Mouse (Mus musculus) heart, adult 18-20 months (tissue): ENCODE data around the gene Agpat1. TPM values are rescaled to one million over a fixed set of nuclear protein-coding genes. Genes with fewer than 3 reads are reported as not detected.

Experiments used
- DNase-seq, 2 experiments: peaks; one replicate each; pipeline ENCODE4 v3.0.0; 2021 to 2022; ENCODE audit warnings: mixed read lengths in 1 of 2
- total RNA-seq, 2 experiments: library from RNA; stranded (reverse); gene quantifications; 2 replicates each; pipeline ENCODE4 v1.2.3; 2021

The Agpat1 gene
- total RNA-seq, 2 experiments from 2014 or later: 67.9 to 72.4 TPM

DNA sequence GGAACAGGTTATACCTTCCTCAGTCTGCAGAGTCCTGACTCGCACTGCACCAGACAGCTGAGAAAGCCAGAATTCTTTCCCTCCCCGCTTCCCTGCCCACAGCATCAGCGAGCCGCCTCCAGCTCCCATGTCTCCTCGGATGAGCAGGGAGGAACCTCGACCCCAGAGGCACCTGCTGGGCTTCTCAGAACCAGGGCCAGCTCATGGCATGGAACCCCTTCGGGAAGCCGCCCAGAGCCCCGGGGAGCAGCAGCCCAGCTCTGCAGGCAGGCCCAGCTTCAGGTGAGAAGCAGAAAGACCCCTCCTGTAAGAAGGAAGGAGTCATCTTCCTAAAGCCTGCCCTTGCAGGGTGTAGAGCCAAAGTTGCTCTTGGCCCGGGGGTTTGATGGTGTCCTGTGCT is 48.5 kb downstream of the Agpat1 start:
- DNase-seq: no peak

- DNase-seq: no peak
These were observed 48.9 kb downstream of the Agpat1 start for GRCm38 (mm10) chr17:34652985-34653384.

- peak; percentile 69 to 89 for DNase-seq
These were observed 49.8 kb downstream of the Agpat1 start for GRCm38 (mm10) chr17:34653746-34654285.

DNA sequence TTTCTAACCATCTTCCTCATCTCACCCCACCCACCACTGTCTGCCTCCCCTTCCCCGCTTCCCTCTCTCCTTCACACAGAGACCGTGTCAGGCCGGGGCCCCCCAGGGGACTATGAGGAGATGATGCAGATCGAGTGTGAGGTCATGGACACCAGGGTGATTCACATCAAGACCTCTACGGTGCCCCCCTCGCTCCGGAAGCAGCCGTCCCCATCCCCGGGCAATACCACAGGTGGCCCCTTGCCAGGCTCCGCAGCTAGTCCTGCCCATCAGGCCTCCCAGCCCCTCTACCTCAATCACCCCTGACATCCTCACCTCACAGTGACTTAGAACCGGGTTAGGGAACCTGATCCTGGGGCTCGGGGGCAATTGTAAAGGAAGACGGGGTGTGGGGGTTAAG is 50.3 kb downstream of the Agpat1 start:
- no peak for DNase-seq

- no peak for DNase-seq
These were observed 51.1 kb downstream of the Agpat1 start for GRCm38 (mm10) chr17:34655160-34655559.

DNA sequence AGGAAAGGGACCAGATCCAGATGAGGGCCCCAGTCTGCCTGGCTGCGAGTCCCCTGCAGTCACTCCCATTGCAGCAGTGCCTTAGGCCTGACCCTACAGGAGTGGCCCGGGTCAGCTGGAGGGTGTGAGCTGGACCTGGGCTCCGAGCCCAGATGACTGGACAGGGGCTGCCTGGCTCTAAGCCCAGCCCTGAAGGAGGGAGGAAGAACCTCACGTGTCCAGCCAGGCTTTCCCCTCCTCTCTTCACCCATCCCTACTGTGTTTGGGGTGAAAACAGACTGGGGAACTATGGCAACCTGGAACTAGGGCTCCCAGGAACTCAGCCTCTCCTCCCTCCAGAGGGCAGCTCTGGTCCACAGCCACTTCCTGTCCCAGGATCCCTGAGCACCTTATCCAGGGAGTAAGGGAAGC is 51.5 kb downstream of the Agpat1 start:
- peak; percentile 93 to 97 for DNase-seq

- DNase-seq: peak; percentile 57 to 73
These were observed 52.6 kb downstream of the Agpat1 start for GRCm38 (mm10) chr17:34656666-34657065.

- DNase-seq: peak in 1 of 2 experiments; percentile 51
These were observed 53.2 kb downstream of the Agpat1 start for GRCm38 (mm10) chr17:34657271-34657670.

GRCm38 (mm10) chr17:34658145-34658544 is 54.1 kb downstream of the Agpat1 start:
- no peak for DNase-seq

DNA sequence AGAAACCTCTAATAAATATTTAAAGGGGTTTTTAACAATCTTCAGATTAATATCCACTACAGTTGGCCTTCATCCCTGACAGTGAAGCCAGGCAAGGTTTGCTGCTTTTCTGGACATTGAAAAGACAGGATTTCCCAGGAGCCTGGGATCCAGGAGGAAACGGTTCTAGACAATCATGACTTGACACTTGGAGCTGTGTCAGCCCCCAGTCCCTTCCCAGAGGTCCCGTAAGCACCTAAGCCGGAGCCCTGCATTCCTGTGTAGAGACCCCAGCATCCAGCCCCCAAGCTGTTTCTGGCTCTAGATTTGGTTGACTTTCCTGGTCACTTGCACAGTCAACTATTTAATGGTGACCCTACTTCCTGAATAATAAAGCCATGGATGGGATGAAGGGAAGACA is 54.5 kb downstream of the Agpat1 start:
- no peak for DNase-seq

DNA sequence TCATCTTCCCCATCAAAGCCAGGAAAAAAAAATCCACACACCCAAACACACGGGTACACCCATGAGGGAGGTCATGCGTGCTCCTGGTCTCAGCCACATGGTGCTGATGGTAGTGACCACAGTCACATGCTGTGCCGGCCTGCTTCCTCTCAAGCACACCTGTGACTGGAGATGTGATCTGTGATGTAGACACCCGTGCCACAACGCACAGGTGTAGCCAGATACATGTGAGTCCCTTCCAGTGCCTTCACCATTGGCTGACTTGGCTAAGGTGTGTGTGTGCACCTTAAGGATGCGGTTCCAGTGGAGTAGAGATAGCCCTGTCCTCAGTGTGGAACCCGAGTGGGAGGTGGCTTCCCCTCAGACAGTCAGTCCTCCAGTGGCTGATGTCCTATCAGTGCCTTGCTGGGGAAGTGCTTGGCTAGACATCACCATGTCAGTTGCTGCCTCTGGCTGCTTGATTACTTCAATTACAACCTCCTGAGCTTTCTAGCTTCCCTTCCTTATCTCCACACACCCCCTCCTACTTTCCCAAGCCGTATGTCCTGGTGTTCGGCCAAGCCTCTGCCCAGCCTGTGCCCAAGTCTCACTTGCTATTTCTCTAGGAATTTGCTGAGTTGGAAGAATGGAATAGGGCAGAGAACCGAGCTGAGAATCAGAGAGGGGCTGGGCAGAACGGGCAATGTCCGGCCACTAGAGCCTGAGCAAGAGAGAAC is 55.3 kb downstream of the Agpat1 start:
- peak in 1 of 2 experiments; percentile 44 for DNase-seq

- no peak for DNase-seq
These were observed 55.8 kb downstream of the Agpat1 start for GRCm38 (mm10) chr17:34659897-34660214.

- DNase-seq: peak; percentile 58 to 77
These were observed 56.3 kb downstream of the Agpat1 start for GRCm38 (mm10) chr17:34660259-34660820.

GRCm38 (mm10) chr17:34661121-34661591 is 57.1 kb downstream of the Agpat1 start:
- DNase-seq: peak; percentile 80 to 88

GRCm38 (mm10) chr17:34662468-34662867 is 58.4 kb downstream of the Agpat1 start:
- DNase-seq: peak in 1 of 2 experiments; percentile 42

- DNase-seq: no peak
These were observed 58.9 kb downstream of the Agpat1 start for GRCm38 (mm10) chr17:34662978-34663377.

Other genes with a start within 250 kb of the Agpat1 start
- gene Btnl2, start 249.4 kb upstream of the Agpat1 start, total RNA-seq: under 1 TPM; 0.26 to 0.32 TPM
- gene Btnl1, start 227.1 kb upstream of the Agpat1 start, total RNA-seq: not detected
- not detected for gene BC051142, start 205.4 kb upstream of the Agpat1 start, total RNA-seq
- not detected for gene Btnl4, start 126.9 kb upstream of the Agpat1 start, total RNA-seq
- not detected for gene Btnl6, start 86.9 kb upstream of the Agpat1 start, total RNA-seq
- gene Notch4, start 40.0 kb upstream of the Agpat1 start, total RNA-seq: 10 to 100 TPM; 33.8 to 40.6 TPM
- 1 to 10 TPM; 4.1 to 5.9 TPM for gene Gpsm3, start 14.5 kb upstream of the Agpat1 start, total RNA-seq
- 10 to 100 TPM; 13.6 to 17.4 TPM for gene Pbx2, start 13.0 kb upstream of the Agpat1 start, total RNA-seq
- gene Ager, start 6.4 kb upstream of the Agpat1 start, total RNA-seq: under 1 TPM in 1 of 2 experiments, not detected in 1; 0.23 TPM
- 10 to 100 TPM; 40.9 to 43.3 TPM for gene Rnf5, start 572 bp upstream of the Agpat1 start, total RNA-seq
- gene Egfl8, start 11.7 kb downstream of the Agpat1 start, total RNA-seq: 1 to 10 TPM in 1 of 2 experiments, under 1 TPM in 1; 0.85 to 1.1 TPM
- 10 to 100 TPM; 55.5 to 55.8 TPM for gene Ppt2, start 24.2 kb downstream of the Agpat1 start, total RNA-seq
- 1 to 10 TPM in 1 of 2 experiments, under 1 TPM in 1; 0.93 to 1.5 TPM for gene Prrt1, start 25.3 kb downstream of the Agpat1 start, total RNA-seq
- 1 to 10 TPM; 5.8 to 6.5 TPM for gene Fkbpl, start 40.5 kb downstream of the Agpat1 start, total RNA-seq
- 10 to 100 TPM; 15.5 to 17.2 TPM for gene Atf6b, start 42.9 kb downstream of the Agpat1 start, total RNA-seq
- gene Tnxb, start 66.3 kb downstream of the Agpat1 start, total RNA-seq: 10 to 100 TPM; 22.9 to 26.5 TPM
- 10 to 100 TPM; 14.4 to 25.5 TPM for gene C4b, start 139.6 kb downstream of the Agpat1 start, total RNA-seq
- gene Cyp21a1, start 200.3 kb downstream of the Agpat1 start, total RNA-seq: not detected
- 1 to 10 TPM; 8.5 to 9.5 TPM for gene Stk19, start 232.7 kb downstream of the Agpat1 start, total RNA-seq
- gene Dxo, start 232.8 kb downstream of the Agpat1 start, total RNA-seq: 10 to 100 TPM in 1 of 2 experiments, 1 to 10 TPM in 1; 9.8 to 13.3 TPM
- gene Skiv2l, start 245.9 kb downstream of the Agpat1 start, total RNA-seq: 10 to 100 TPM; 20.5 to 21.0 TPM
- gene Nelfe, start 246.1 kb downstream of the Agpat1 start, total RNA-seq: 10 to 100 TPM; 14.4 to 15.2 TPM